In genomic region chr5:143434421-143434820, GRCm38 (mm10) we compare ENCODE assay signal across 8 mouse cellular contexts. TPM values are rescaled to one million over a fixed set of nuclear protein-coding genes. Genes with fewer than 3 reads are reported as not detected.
DNase-seq lines count a peak whose midpoint lies in the region; ATAC-seq lines count a peak whose summit lies in the region.

No protein-coding gene starts in this region.

- peak; percentile 13 for DNase-seq in cerebellum, adult 11 months
- DNase-seq in brain, adult 2 months (ENCODE audit: low read depth, low spot score), result peak; percentile 72
- DNase-seq in forelimb bud, embryonic 11.5 days (ENCODE audit: low read depth, low spot score), result peak; percentile 90
- DNase-seq in kidney, postnatal 10 days, result peak; percentile 86
- peak; percentile 67 to 77 for DNase-seq in lung, adult 18-20 months
- DNase-seq in skeletal muscle tissue, adult 2 months (ENCODE audit: low read depth, low spot score), result peak; percentile 42

- no peak for ATAC-seq in cerebellum, adult (ENCODE audit: insufficient number of reproducible peaks, low FRiP score, low TSS enrichment)
- ATAC-seq in CD4-positive, CD25-positive, alpha-beta regulatory T cell, adult 4 months, result peak; percentile 81

RNA-seq across cellular contexts. Expression of gene Daglb, which starts 30.0 kb away (rescaled TPM):
- polyA plus RNA-seq in CD4-positive, CD25-positive, alpha-beta regulatory T cell, adult 4 months (2017; shearing (Covaris generic)), result 10 to 100 TPM; 11.5 to 13.7 TPM

RNA-seq across cellular contexts. Expression of gene Kdelr2, which starts 30.8 kb away (rescaled TPM):
- polyA plus RNA-seq in CD4-positive, CD25-positive, alpha-beta regulatory T cell, adult 4 months (2017; shearing (Covaris generic)), result 10 to 100 TPM; 74.8 to 77.4 TPM

Comparison
In these comparisons a context has a peak if more than half of its experiments do, and no peak if none do; other contexts are left out.
1. DNase-seq: peak in every context shown above with its lines; median percentile 90 in forelimb bud, embryonic 11.5 days; 86 in kidney, postnatal 10 days; 72 in brain, adult 2 months; 72 in lung, adult 18-20 months; 42 in skeletal muscle tissue, adult 2 months; 13 in cerebellum, adult 11 months.